Mouse (Mus musculus) brown adipose tissue, adult 24 weeks (tissue): Measurements from ENCODE around the gene Rbfox2. TPM values are rescaled to one million over a fixed set of nuclear protein-coding genes. Genes with fewer than 3 reads are reported as not detected.

Source experiments
- H3K27ac ChIP-seq: fragments of 200-500 bp; replicated peaks from 2 replicates; pipeline ENCODE4 v1.5.1; 2012; ENCODE audit warnings: low read depth, mild to moderate bottlenecking, low read length
- H3K4me1 ChIP-seq: fragments of 200-500 bp; 2 replicates; pipeline ENCODE4 v1.6.1; 2012; ENCODE audit warnings: low read length, mixed read lengths; ENCODE audit not compliant: control insufficient read depth, insufficient read depth, insufficient read length
- H3K4me3 ChIP-seq: fragments of 200-500 bp; 2 replicates; pipeline ENCODE4 v1.5.1; 2012; ENCODE audit warnings: low read depth, mild to moderate bottlenecking, low read length, moderate library complexity; ENCODE audit not compliant: insufficient read depth
- polyA plus RNA-seq: library from polyadenylated mRNA; stranded (reverse); fragments of >200 nt; gene quantifications from 2 replicates; pipeline ENCODE4 v1.2.4, GENCODE M21; 2012; ENCODE audit not compliant: missing spikeins, insufficient read depth, insufficient read length

Gene Rbfox2
- polyA plus RNA-seq, 1 experiment: 30.5 TPM

DNA sequence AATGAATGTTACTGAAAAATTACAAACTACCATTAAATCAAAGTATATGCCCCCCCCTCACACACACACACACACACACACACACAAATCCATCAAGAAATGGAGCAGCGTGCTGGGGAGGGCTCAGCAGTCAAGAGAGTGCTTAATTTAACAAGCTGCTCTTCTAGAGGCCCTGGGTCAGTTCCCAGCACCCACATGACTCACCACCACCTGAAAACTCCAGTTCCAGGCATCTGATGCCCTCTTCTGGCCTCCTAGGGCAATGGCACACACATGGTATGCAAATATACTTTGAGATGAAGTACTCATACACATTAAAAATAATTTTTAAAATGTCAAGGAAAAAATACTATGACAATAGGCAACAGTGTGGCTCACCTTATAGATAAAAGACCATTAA, 120.7 kb downstream of the Rbfox2 start:
- Histone ChIP-seq H3K27ac (peak overlapping the region; percentile 81), H3K4me1 (peaks cover 15% of the 10 kb centered on the region), H3K4me3 (no peak overlapping the region)

DNA sequence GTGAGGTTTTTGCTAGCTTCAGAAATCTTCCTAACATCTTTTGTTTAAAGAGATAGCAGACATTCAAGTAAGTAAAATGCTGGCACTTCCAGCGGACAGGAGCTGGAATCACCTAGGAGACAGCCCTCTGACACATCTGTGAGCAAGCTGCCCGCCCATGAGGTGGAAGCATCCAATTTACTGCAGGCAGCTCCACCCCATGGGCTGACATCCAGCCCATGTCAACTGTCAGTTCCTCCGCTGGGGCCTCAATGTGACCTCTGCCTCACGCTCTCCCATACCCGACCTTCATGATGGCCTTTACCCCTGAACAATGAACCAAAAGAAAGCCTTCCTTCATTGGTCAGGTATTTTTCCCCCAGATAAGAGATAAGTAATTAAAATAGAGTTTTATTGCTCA, 121.2 kb downstream of the Rbfox2 start:
- Histone ChIP-seq H3K27ac (no peak overlapping the region), H3K4me1 (peaks cover 15% of the 10 kb centered on the region), H3K4me3 (no peak overlapping the region)

DNA sequence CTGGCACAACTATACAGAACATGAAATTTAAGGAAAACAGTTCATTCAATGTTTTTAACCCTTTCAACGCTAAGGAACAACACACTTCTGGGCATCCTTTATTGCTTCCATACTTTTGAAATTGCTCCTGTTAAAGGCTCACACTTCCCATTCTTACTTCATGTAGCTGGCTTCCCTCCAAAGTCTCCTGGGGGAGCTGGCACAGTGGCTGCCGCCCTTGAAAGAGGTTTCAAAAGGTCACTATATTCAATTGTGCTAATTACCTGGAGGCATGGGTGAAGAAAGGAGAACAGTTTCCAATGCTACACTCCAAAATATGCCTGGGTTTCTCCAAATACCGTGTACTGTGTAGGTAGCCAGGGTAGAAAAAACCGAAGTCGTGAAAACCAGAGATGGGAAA, 124.0 kb downstream of the Rbfox2 start:
- Histone ChIP-seq H3K4me1 (peaks cover 10% of the 10 kb centered on the region), H3K27ac (peak overlapping the region; percentile 77), H3K4me3 (no peak overlapping the region)

DNA sequence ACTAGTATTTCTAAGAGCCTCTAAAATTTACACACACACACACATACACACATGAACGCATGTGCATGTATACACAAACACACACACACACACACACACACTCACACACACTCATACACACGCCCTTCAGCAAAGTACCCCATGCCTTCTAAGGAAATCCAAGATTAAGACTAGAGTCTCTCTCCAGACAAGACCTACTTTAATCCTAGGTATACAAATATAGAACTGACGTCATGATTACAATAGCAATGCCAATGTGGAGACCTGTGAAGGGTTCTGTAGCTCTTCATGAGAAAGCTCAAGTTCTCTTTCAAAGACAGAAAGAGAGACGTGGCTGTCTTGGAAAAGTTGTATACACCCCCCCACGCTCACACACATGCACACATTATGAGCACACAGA, 132.8 kb downstream of the Rbfox2 start:
- no peaks in the 10 kb centered on the region for H3K4me1 ChIP-seq
- no peak overlapping the region for H3K27ac ChIP-seq
- no peak overlapping the region for H3K4me3 ChIP-seq

DNA sequence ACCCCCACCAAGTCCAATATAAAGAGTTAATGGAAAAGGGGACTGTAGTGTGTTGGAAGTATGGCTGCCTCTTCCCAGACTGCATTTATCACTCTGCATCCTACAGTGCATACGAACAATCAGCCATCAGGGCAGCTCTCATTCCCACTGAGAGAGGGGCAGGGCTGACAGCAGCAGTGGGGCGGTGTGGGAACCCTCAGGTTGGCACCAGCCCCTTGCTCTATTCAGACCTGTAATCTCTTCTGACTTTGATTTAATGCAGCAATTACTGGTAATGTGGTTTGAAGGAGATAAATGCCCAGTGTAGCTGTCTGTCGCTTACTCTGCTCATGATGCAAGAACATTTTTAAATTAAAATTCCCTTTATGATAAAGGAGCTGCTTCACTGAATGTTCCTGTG, 134.4 kb downstream of the Rbfox2 start:
- Histone ChIP-seq H3K4me1 (no peaks in the 10 kb centered on the region), H3K27ac (no peak overlapping the region), H3K4me3 (no peak overlapping the region)

DNA sequence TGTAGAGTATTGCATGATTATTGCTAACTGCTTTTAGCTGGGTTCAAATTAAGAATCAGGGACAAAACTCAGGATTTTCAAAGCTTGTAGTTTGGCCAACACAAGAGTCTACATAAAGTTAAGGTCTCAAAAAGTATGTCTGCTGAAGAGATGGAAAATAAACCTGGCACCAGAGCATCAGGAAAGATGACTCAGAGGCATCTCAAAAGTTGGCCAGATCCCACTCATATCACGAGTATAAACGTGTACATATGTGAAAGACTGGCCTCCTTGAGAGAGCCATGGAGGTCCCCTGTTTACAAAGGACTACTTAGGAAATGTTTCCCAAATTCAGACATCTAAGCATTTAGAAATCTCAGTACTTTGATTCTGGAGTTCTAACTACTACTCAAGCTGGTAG, 138.0 kb downstream of the Rbfox2 start:
- H3K4me3 ChIP-seq: no peak overlapping the region
- no peak overlapping the region for H3K27ac ChIP-seq
- H3K4me1 ChIP-seq: no peaks in the 10 kb centered on the region

DNA sequence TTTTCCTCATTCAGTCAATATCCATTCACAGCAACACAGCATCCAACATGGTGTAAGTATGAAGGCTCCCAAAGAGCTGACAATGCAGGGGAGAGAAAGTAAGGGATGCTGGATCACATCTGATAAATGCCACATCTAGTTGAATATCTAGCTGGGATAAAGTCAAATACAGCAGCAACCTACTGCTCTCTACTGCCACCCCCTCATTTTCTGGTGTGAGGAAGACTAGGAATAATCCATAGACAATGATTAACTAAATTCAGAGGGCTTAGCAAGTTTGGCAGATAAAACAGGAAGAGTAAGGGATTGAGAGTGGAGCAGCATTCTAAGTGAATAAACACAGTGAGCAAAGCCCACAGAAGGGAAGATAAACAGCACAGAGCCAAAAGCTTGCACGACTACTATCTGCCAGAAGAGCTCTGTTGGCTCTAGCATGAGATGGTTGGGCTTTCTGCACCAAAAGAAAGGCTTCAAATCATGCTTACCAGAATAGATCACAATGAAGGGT, 140.5 kb downstream of the Rbfox2 start:
- Histone ChIP-seq H3K27ac (no peak overlapping the region), H3K4me3 (no peak overlapping the region), H3K4me1 (0 out of 2 replicates have a peak, but pooled peaks cover 5% of the 10 kb centered on the region)

DNA sequence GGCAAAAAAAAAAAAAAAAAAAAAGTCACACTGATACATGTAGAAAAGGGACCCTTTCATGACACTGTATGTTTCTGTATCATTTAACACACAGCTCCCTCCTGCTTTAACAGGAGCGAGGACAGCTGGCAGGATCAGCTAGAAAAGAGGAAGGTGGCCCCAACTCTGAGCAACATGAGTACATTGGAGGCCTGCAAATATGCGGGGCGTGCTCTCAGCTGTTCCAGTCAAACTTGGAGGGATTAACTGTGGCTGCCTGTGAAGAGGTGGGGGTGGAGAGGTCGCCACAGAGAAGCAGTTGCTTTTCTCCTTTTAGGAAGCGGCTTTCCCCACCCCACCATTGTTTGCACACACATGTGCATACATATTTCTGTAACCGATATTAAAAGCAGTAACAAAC, 143.5 kb downstream of the Rbfox2 start:
- H3K27ac ChIP-seq: no peak overlapping the region
- H3K4me1 ChIP-seq: peaks cover 5% of the 10 kb centered on the region; the same call in 1 of the 2 replicates
- no peak overlapping the region for H3K4me3 ChIP-seq

DNA sequence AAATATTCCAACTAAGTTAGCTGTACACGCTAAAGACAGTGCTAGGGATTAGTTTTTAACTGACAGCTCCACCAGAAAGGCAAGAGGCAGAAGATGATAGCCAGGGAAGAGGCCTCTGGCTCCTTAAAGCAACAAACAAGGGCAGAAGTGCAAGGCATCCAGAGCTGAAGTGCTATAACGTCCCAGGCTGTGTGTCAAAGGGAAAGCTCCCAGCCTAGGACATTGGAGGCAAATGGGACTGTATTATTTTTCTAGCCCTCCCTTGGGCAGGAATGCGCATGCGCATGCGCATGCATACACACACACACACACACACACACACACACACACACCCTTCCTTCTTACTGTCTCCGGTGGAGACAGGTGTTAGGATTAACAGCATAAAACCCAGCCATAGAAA, 143.9 kb downstream of the Rbfox2 start:
- Histone ChIP-seq H3K4me3 (no peak overlapping the region), H3K27ac (no peak overlapping the region), H3K4me1 (peaks cover 5% of the 10 kb centered on the region; the same call in 1 of the 2 replicates)

DNA sequence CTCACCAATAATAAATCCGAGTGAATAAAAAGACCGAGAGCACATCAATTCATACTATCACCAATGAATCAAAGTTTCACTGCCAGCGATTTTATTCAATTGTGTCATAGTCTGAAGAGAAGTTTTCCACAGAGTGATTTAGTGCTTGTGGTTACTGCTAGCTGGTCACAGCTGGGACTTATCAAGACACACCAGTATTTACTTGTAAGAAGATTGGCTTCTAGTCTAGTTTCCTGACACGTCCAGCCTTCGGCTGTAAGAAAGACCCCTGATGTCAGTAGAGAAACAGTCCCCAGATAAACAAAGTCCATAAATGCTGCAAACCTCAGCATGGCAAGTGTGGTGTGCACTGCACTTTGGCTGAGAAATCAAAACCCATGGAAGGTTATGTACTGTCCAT, 145.4 kb downstream of the Rbfox2 start:
- H3K27ac ChIP-seq: 0 out of 2 replicates have a peak overlapping the region, but pooled peaks have one; percentile 9
- H3K4me3 ChIP-seq: no peak overlapping the region

DNA sequence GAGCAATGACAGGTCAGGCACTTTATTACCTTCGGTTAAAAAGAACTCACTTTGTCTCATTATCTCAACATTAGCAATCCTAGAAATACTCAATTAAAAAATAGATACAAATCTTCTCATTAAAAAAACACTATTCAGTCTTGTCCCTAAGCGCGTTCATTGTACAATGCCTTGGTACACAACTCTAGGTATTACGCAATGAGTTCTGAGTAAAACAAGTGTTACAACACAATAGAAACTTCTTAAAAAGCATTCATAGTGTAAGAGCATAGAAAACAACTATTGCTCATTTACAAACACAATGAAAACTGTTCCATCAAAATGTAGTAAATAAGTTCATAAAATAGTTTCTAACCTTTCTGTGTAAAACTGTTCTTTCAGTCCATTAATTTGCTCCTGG, 146.0 kb downstream of the Rbfox2 start:
- Histone ChIP-seq H3K4me3 (no peak overlapping the region), H3K4me1 (peaks cover 5% of the 10 kb centered on the region; the same call in 1 of the 2 replicates), H3K27ac (no peak overlapping the region)

More for the DNA sequence above, 145.4 kb downstream of the Rbfox2 start:
- peaks cover 5% of the 10 kb centered on the region; the same call in 1 of the 2 replicates for H3K4me1 ChIP-seq

DNA sequence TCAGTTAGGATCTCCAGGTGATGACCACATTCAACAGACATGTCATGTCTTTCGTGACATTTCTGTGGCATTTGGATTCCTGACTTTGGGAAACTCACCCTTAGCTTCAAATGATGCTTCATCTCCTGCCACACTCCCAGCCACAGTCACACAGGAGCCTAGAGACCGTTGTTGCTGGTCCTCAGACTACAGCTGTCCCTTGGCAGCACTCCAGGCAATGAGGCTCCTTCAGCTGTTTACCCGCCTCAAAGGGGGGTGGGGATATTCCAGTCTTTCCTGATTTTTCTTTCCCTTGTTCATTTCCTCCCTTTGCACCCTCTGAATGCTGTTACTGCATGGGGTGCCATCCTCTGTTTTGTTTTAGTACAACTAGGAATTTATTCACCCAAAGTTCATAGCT, 150.3 kb downstream of the Rbfox2 start:
- no peak overlapping the region for H3K27ac ChIP-seq
- peaks cover 5% of the 10 kb centered on the region for H3K4me1 ChIP-seq
- H3K4me3 ChIP-seq: no peak overlapping the region

DNA sequence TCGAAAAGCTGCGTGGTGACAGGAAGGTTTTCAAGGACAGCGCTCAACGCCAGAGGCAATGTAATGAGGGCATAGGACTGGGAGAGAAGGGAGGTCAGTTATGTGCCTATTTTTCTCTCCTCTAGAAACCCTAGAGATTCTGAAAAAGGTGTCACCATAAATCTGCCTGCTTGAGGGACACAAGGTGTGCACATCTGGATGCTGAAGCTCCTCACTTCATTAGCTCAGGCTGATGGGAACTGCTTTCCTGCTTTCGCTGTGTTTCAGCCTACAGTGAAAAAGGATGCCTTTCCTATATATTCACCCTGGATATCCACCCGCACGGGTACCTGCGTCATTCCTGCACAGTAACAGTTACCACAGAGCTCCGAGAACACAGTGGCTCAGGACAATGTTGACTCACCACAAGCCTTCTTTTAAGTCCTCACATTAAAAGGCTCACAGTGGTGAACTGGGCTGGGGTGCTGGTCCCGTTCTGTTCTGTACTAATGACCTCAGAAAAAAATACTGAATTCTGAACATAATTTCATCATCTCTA, 152.5 kb downstream of the Rbfox2 start:
- Histone ChIP-seq H3K4me3 (no peak overlapping the region), H3K27ac (no peak overlapping the region), H3K4me1 (peaks cover 16% of the 10 kb centered on the region)

DNA sequence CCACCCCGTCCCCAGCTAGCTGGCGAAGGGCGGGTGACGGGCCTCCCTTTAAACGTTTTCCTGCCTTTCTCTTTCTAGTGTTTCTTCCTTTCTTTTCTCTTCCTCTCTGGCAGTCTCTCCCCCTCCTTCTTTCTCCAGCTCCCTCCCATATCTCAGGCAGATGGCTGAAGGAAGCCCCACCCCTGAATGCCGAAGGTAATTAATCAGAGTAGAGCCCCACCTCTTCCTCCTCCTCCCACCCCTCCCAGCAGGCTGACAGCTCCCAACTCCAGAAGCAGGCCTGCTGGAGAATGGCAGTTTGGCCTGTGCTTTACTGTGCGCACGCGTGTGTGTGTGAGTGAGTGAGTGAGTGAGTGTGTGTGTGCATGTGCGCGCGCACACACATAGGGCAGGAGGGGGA, 153.2 kb downstream of the Rbfox2 start:
- Histone ChIP-seq H3K27ac (peak overlapping the region; percentile 40; the same call in 1 of the 2 replicates), H3K4me1 (peaks cover 16% of the 10 kb centered on the region), H3K4me3 (peak overlapping the region; percentile 61)

DNA sequence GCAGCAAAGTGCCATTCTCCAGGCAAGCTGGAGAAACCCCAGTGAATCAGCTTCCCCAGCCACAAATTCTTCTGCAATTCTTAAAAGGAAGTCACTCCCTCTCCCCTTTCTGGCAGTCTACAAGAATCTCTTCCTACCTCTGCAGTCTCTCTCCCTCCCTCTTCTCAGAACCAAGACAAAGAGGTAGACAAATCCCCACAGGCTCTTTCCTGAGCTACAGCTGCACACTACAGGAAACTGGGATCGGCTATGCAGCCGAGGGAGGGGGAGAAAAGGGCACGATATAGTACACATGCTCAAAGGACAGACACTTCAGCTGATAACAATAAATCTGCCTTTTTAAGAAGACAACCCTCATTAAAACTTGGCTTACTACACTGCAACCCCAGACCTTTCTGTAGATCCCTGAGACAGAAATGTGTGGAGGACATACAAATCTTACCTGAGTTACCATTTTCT, 153.7 kb downstream of the Rbfox2 start:
- Histone ChIP-seq H3K27ac (peak overlapping the region; percentile 40), H3K4me3 (peak overlapping the region; percentile 61), H3K4me1 (peaks cover 16% of the 10 kb centered on the region)

DNA sequence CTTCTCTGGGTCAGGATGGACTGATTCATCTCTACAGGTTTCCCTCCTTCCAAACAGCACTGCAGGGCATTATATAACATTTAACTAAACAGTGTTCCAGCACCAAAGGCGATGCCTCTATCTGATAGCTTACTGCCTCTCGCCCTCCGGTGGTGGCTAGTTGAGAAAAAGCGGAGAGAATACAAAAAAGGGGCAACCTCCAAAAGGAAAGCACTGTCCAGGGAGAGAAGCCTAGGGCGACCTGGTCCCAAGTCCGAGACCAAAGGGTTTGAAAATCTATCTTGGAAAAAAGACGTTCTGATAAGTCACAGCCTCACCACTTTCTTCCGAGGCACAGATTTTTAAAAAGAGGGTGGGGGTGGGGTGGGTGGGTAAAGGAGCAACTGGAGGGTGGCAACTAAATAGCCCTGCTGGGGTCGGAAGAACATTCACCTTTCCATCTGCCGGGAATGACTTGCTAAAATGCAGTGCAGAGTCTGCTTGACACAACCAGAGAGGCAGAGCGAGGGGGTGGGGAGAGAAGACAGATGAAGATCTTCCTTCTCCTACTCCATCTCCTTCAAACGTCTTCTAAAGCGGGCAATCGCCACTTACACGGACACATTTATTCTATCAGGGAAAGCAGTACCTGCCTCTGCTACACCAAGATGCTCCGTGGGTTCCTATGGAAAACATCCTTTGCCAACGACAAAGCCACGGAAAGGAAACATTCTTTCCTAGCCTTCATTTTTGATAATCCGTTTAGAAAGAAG, 154.3 kb downstream of the Rbfox2 start:
- Histone ChIP-seq H3K4me1 (peaks cover 16% of the 10 kb centered on the region), H3K4me3 (peak overlapping the region; percentile 61), H3K27ac (peak overlapping the region; percentile 40)
